Mouse (Mus musculus) spleen, adult 2 months (tissue): Measurements from ENCODE around the gene Rsrc2.
A peak's percentile ranks its signal among the peaks of the same experiment; 100 is the strongest.

Experiments used
- CTCF ChIP-seq: fragments of 200-500 bp; IDR thresholded peaks from 2 replicates; pipeline ENCODE4 v1.5.1; 2011; ENCODE audit warnings: mild to moderate bottlenecking, inconsistent platforms; ENCODE audit not compliant: insufficient read depth, insufficient read length, insufficient replicate concordance; ENCODE audit errors: extremely low read depth
- POLR2A ChIP-seq: fragments of 200-500 bp; IDR thresholded peaks from 2 replicates; pipeline ENCODE4 v1.6.1; 2011; ENCODE audit warnings: low read depth, low read length, inconsistent platforms

DNA sequence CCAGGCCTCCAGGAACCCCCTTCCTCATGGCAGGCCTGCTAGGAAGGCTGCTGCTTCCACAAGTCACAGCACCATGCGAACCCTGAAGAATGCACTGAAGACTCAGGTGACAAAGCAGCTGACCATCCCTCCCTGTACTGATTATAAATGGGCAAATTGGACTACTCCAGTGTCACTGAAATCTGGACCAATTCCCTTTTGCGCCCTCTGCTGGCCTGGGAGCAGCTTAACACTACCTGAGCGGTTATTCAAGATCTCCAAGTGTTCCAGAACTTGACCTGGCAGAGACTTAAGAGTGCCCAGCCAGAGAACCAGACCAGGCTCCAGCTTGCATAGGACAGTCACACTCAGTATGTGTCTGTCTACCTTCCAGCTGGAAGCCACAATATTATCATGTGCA, 50.0 kb downstream of the Rsrc2 start:
- peak; percentile 53; the same call in 1 of the 2 replicates for TF ChIP-seq CTCF
- no peak for TF ChIP-seq POLR2A
